In genomic region chr13:59674215-59674614, GRCm38 (mm10) we compare ENCODE assay signal across 9 mouse cellular contexts. TPM values are rescaled to one million over a fixed set of nuclear protein-coding genes. Genes with fewer than 3 reads are reported as not detected.
DNase-seq lines count a peak whose midpoint lies in the region; ATAC-seq and TF ChIP-seq lines count a peak whose summit lies in the region.
"Had no signal": no experiment of that assay in that cellular context is flagged by ENCODE, and none has a peak within 500 bp of the region (broad histone marks: within the 10 kb centered on the region; RNA-seq: fewer than 3 reads in every experiment).

No protein-coding gene starts in this region.

- peaks cover 40% of the 10 kb centered on the region for H3K36me3 ChIP-seq in G1E (replicated peaks)
- H3K36me3 ChIP-seq in forebrain, embryonic 16.5 days (ENCODE audit: control insufficient read depth, insufficient read depth) = no peaks in the 10 kb centered on the region
- no peaks in the 10 kb centered on the region for H3K36me3 ChIP-seq in liver, embryonic 16.5 days (ENCODE audit: control insufficient read depth, insufficient read depth)

- ATAC-seq in G1E (ENCODE audit: extremely low read depth, insufficient number of reproducible peaks, low FRiP score, poor library complexity, severe bottlenecking) = no peak
- peak; percentile 13; the same call in 1 of the 2 replicates for ATAC-seq in forebrain, embryonic 16.5 days
- no peak for ATAC-seq in liver, embryonic 16.5 days (ENCODE audit: low read depth)

- H3K9ac ChIP-seq in forebrain, embryonic 16.5 days (replicated peaks; ENCODE audit: low read depth, low read length) = peak overlapping the region; percentile 85
- peak overlapping the region; percentile 92 for H3K9ac ChIP-seq in liver, embryonic 16.5 days (ENCODE audit: low read depth, low read length)

- H3K9me3 ChIP-seq in G1E (replicated peaks) = 0 out of 2 replicates have a peak, but pooled peaks cover 3% of the 10 kb centered on the region
- no peaks in the 10 kb centered on the region for H3K9me3 ChIP-seq in forebrain, embryonic 16.5 days (ENCODE audit: control insufficient read depth, low read length)
- H3K9me3 ChIP-seq in liver, embryonic 16.5 days (replicated peaks; ENCODE audit: control insufficient read depth, low read length) = no peaks in the 10 kb centered on the region

- H3K4me1 ChIP-seq in G1E (ENCODE audit: insufficient read depth, low read depth, low read length) = peaks cover 73% of the 10 kb centered on the region
- H3K4me1 ChIP-seq in forebrain, embryonic 16.5 days (replicated peaks; ENCODE audit: control insufficient read depth, insufficient read depth, low read length) = peaks cover 22% of the 10 kb centered on the region
- H3K4me1 ChIP-seq in liver, embryonic 16.5 days (ENCODE audit: control insufficient read depth, low read depth, low read length) = peaks cover 39% of the 10 kb centered on the region

- H3K27me3 ChIP-seq in G1E (ENCODE audit: insufficient read depth, low read length) = no peaks in the 10 kb centered on the region
- no peaks in the 10 kb centered on the region for H3K27me3 ChIP-seq in forebrain, embryonic 16.5 days (replicated peaks; ENCODE audit: control insufficient read depth, insufficient read depth, low read length)
- H3K27me3 ChIP-seq in liver, embryonic 16.5 days (ENCODE audit: control insufficient read depth, insufficient read depth, low read depth, low read length) = no peaks in the 10 kb centered on the region

- H3K27ac ChIP-seq in forebrain, embryonic 16.5 days (ENCODE audit: low read length) = peak overlapping the region; percentile 85
- peak overlapping the region; percentile 1; the same call in 1 of the 2 replicates for H3K27ac ChIP-seq in liver, embryonic 16.5 days (ENCODE audit: low read length)
- H3K27ac ChIP-seq: macrophage had no signal

- peak overlapping the region; percentile 59 for H3K4me2 ChIP-seq in forebrain, embryonic 16.5 days (ENCODE audit: low read length)
- peak overlapping the region; percentile 75 for H3K4me2 ChIP-seq in liver, embryonic 16.5 days (ENCODE audit: low read depth, low read length)

- WGBS in forebrain, embryonic 16.5 days = 1% methylated on average over 3 of the region's 3 CpGs
- 11% methylated on average over 3 of the region's 3 CpGs for WGBS in liver, embryonic 16.5 days (ENCODE audit: insufficient replicate concordance)

- H3K4me3 ChIP-seq in G1E (ENCODE audit: low read depth, low read length) = peak overlapping the region; percentile 91
- H3K4me3 ChIP-seq in forebrain, embryonic 16.5 days (replicated peaks; ENCODE audit: low read length) = peak overlapping the region; percentile 74
- H3K4me3 ChIP-seq in liver, embryonic 16.5 days (ENCODE audit: low read depth, low read length) = peak overlapping the region; percentile 79

- no peak for TF ChIP-seq CTCF in G1E (IDR thresholded peaks at IDR 0.05; ENCODE audit: low read depth, low read length)

- DNase-seq in 3T3-L1 (ENCODE audit: low read depth, low spot score) = peak; percentile 26
- no peak for DNase-seq in G1E (ENCODE audit: low spot score)
- DNase-seq in spleen, adult 18-20 months = no peak
- DNase-seq in urinary bladder, postnatal 25 days (ENCODE audit: low spot score) = no peak
- DNase-seq in right cerebral cortex, adult 18-20 months = no peak
- no peak for DNase-seq in layer of hippocampus, adult 9-10 months (ENCODE audit: low spot score)

RNA-seq across cellular contexts. Expression of gene Golm1, which starts 1.4 kb away (rescaled TPM):
- 126 and 146 TPM in 2 replicates for total RNA-seq in G1E (2014; fragmentation: Nextera tagmentation)
- total RNA-seq in G1E (2017) = 134 and 139 TPM in 2 replicates
- polyA plus RNA-seq in G1E (2012) = 31.5 and 32.8 TPM in 2 replicates
- polyA plus RNA-seq in forebrain, embryonic 16.5 days (2015; fragmentation: Nextera tagmentation; extraction: Ambion mirVana) = 40.9 and 49.6 TPM in 2 replicates
- 36.8 and 38.6 TPM in 2 replicates for polyA plus RNA-seq in liver, embryonic 16.5 days (2015; fragmentation: Nextera tagmentation; extraction: Ambion mirVana)

RNA-seq across cellular contexts. Expression of gene 4921517D22Rik, which starts 19.7 kb away (rescaled TPM):
- total RNA-seq in G1E (2014; fragmentation: Nextera tagmentation) = not detected in 2 replicates
- 0.11 TPM in 1 of 2 replicates, not detected in the other for total RNA-seq in G1E (2017)
- not detected in 2 replicates for polyA plus RNA-seq in G1E (2012)
- polyA plus RNA-seq in forebrain, embryonic 16.5 days (2015; fragmentation: Nextera tagmentation; extraction: Ambion mirVana) = not detected in 2 replicates
- not detected in 2 replicates for polyA plus RNA-seq in liver, embryonic 16.5 days (2015; fragmentation: Nextera tagmentation; extraction: Ambion mirVana)
- polyA plus RNA-seq: macrophage had no signal

RNA-seq across cellular contexts. Expression of gene Spata31d1a, which starts 35.9 kb away (rescaled TPM):
- total RNA-seq in G1E (2014; fragmentation: Nextera tagmentation) (not detected in 2 replicates), G1E (2017) (0.05 and 0.12 TPM in 2 replicates)
- polyA plus RNA-seq in G1E (2012) = not detected in 2 replicates
- 0.20 TPM in 1 of 2 replicates, not detected in the other for polyA plus RNA-seq in forebrain, embryonic 16.5 days (2015; fragmentation: Nextera tagmentation; extraction: Ambion mirVana)
- polyA plus RNA-seq in liver, embryonic 16.5 days (2015; fragmentation: Nextera tagmentation; extraction: Ambion mirVana) = 0.12 TPM in 1 of 2 replicates, not detected in the other
- polyA plus RNA-seq: macrophage had no signal

RNA-seq across cellular contexts. Expression of gene Spata31d1b, which starts 37.9 kb away (rescaled TPM):
- total RNA-seq in G1E (2014; fragmentation: Nextera tagmentation) (not detected in 2 replicates), G1E (2017) (0.06 and 0.22 TPM in 2 replicates)
- not detected in 2 replicates for polyA plus RNA-seq in G1E (2012)
- not detected in 2 replicates for polyA plus RNA-seq in forebrain, embryonic 16.5 days (2015; fragmentation: Nextera tagmentation; extraction: Ambion mirVana)
- not detected in 2 replicates for polyA plus RNA-seq in liver, embryonic 16.5 days (2015; fragmentation: Nextera tagmentation; extraction: Ambion mirVana)
- polyA plus RNA-seq: macrophage had no signal

RNA-seq across cellular contexts. Expression of gene Spata31d1d, which starts 57.3 kb away (rescaled TPM):
- total RNA-seq in G1E (2014; fragmentation: Nextera tagmentation) (not detected in 2 replicates), G1E (2017) (0.05 TPM in 1 of 2 replicates, not detected in the other)
- polyA plus RNA-seq in G1E (2012) = not detected in 2 replicates
- not detected in 2 replicates for polyA plus RNA-seq in forebrain, embryonic 16.5 days (2015; fragmentation: Nextera tagmentation; extraction: Ambion mirVana)
- 0.02 TPM in 1 of 2 replicates, not detected in the other for polyA plus RNA-seq in liver, embryonic 16.5 days (2015; fragmentation: Nextera tagmentation; extraction: Ambion mirVana)
- polyA plus RNA-seq: macrophage had no signal
